Mouse (Mus musculus) G1E (cell line): ENCODE measurements around the gene Napepld. TPM values are rescaled to one million over a fixed set of nuclear protein-coding genes. Genes with fewer than 3 reads are reported as not detected.

ENCODE experiments used
- ATAC-seq: 2 replicates; pipeline ENCODE4 v1.8.0; 2016; ENCODE audit warnings: mild to moderate bottlenecking; ENCODE audit not compliant: insufficient number of reproducible peaks, poor library complexity, low FRiP score, severe bottlenecking; ENCODE audit errors: extremely low read depth
- DNase-seq: peaks from one replicate; pipeline ENCODE4 v3.0.0; 2012; ENCODE audit warnings: low spot score
- H3K27me3 ChIP-seq: 2 replicates; pipeline ENCODE4 v1.6.1; 2012; ENCODE audit warnings: mild to moderate bottlenecking, low read length, inconsistent platforms; ENCODE audit not compliant: insufficient read depth
- H3K36me3 ChIP-seq: replicated peaks from 2 replicates; pipeline ENCODE3; 2012; ENCODE audit warnings: mild to moderate bottlenecking, inconsistent platforms
- H3K4me1 ChIP-seq: 2 replicates; pipeline ENCODE4 v1.6.1; 2012; ENCODE audit warnings: low read depth, low read length, inconsistent platforms, mixed read lengths; ENCODE audit not compliant: insufficient read depth
- H3K4me3 ChIP-seq: 2 replicates; pipeline ENCODE4 v1.5.1; 2012; ENCODE audit warnings: low read depth, mild to moderate bottlenecking, inconsistent platforms, low read length, moderate library complexity, mixed read lengths
- H3K9me3 ChIP-seq: replicated peaks from 2 replicates; pipeline ENCODE4 v1.6.1; 2012; ENCODE audit warnings: inconsistent platforms
- CTCF ChIP-seq: IDR thresholded peaks from 2 replicates; pipeline ENCODE4 v1.5.1; 2012; ENCODE audit warnings: low read depth, low read length, inconsistent platforms, mixed read lengths
- GATA1 ChIP-seq: IDR thresholded peaks from 2 replicates; pipeline ENCODE4 v1.6.1; 2012; ENCODE audit warnings: borderline replicate concordance, low read length, inconsistent platforms, mixed read lengths
- GATA2 ChIP-seq: IDR thresholded peaks from 2 replicates; pipeline ENCODE4 v1.6.1; 2012; ENCODE audit warnings: low read depth, low read length, inconsistent platforms, borderline replicate concordance
- POLR2AphosphoS5 ChIP-seq: IDR thresholded peaks from 2 replicates; pipeline ENCODE4 v1.6.1; 2012; ENCODE audit warnings: low read depth, low read length, inconsistent platforms; ENCODE audit not compliant: insufficient replicate concordance
- TAL1 ChIP-seq: conservative IDR thresholded peaks from 2 replicates; pipeline ENCODE4 v1.6.1; 2012; ENCODE audit warnings: low read depth, low read length, inconsistent platforms, mixed read lengths
- polyA plus RNA-seq: library from polyadenylated mRNA; stranded (reverse); fragments of >175 nt; gene quantifications from 2 replicates; pipeline ENCODE4 v1.2.3, GENCODE M21; 2012
- total RNA-seq, 2 experiments: library from RNA; stranded (forward) in 1 of 2; stranded (reverse) in 1 of 2; fragments of 200-1000 nt in 1 of 2; fragments of >200 nt in 1 of 2; fragmentation: Nextera tagmentation in 1 of 2; gene quantifications; 2 replicates each; pipeline ENCODE4 v1.2.3; 2014 to 2017

The Napepld gene
- 16.1 and 17.2 TPM in 2 replicates for total RNA-seq (2014; fragmentation: Nextera tagmentation)
- 3.5 and 3.6 TPM in 2 replicates for total RNA-seq (2017)
- polyA plus RNA-seq, result 1.1 and 1.4 TPM in 2 replicates

GRCm38 (mm10) chr5:21701351-21702008, at the start of gene Napepld:
TSS of gene Napepld (minus strand) at chr5:21701396.
- Histone ChIP-seq H3K36me3 (no peaks in the 10 kb centered on the region), H3K4me3 (peak within 1 kb of the TSS; percentile 80), H3K27me3 (no peaks in the 10 kb centered on the region), H3K9me3 (no peaks in the 10 kb centered on the region), H3K4me1 (peaks cover 22% of the 10 kb centered on the region)
- TF ChIP-seq CTCF (no peak), TAL1 (no peak), GATA1 (no peak), POLR2AphosphoS5 (no peak), GATA2 (no peak)
- ATAC-seq (peak; percentile 82), DNase-seq (peak; percentile 81)

GRCm38 (mm10) chr5:21745966-21746365, 44.8 kb upstream of the Napepld start:
- no peaks in the 10 kb centered on the region for H3K27me3 ChIP-seq
- DNase-seq, result no peak
- H3K36me3 ChIP-seq, result peaks cover 84% of the 10 kb centered on the region
- H3K4me1 ChIP-seq, result no peaks in the 10 kb centered on the region
- no peak overlapping the region for H3K4me3 ChIP-seq
- TF ChIP-seq GATA2, result no peak
- no peak for TF ChIP-seq TAL1
- no peak for TF ChIP-seq GATA1
- TF ChIP-seq CTCF, result no peak
- TF ChIP-seq POLR2AphosphoS5, result no peak
- no peak for ATAC-seq
- H3K9me3 ChIP-seq, result no peaks in the 10 kb centered on the region

- ATAC-seq, result no peak
- no peak for TF ChIP-seq GATA2
- no peak for TF ChIP-seq TAL1
- Histone ChIP-seq H3K27me3 (no peaks in the 10 kb centered on the region), H3K4me3 (no peak overlapping the region), H3K4me1 (no peaks in the 10 kb centered on the region), H3K36me3 (peaks cover 94% of the 10 kb centered on the region), H3K9me3 (no peaks in the 10 kb centered on the region)
- no peak for DNase-seq
Observed at GRCm38 (mm10) chr5:21744651-21745050, 43.5 kb upstream of the Napepld start.

- TF ChIP-seq POLR2AphosphoS5 (no peak), GATA1 (no peak), GATA2 (no peak), CTCF (no peak), TAL1 (no peak)
- DNase-seq (no peak), ATAC-seq (no peak)
- peaks cover 97% of the 10 kb centered on the region for H3K36me3 ChIP-seq
- no peaks in the 10 kb centered on the region for H3K9me3 ChIP-seq
- no peak overlapping the region for H3K4me3 ChIP-seq
- H3K27me3 ChIP-seq, result no peaks in the 10 kb centered on the region
- peaks cover 2% of the 10 kb centered on the region; the same call in 1 of the 2 replicates for H3K4me1 ChIP-seq
Observed at GRCm38 (mm10) chr5:21743606-21744005, 42.4 kb upstream of the Napepld start.

GRCm38 (mm10) chr5:21739881-21740280, 38.7 kb upstream of the Napepld start:
- Histone ChIP-seq H3K27me3 (no peaks in the 10 kb centered on the region), H3K36me3 (peaks cover 64% of the 10 kb centered on the region), H3K4me1 (peaks cover 20% of the 10 kb centered on the region), H3K9me3 (no peaks in the 10 kb centered on the region), H3K4me3 (no peak overlapping the region)
- ATAC-seq (no peak), DNase-seq (no peak)
- TF ChIP-seq GATA2 (no peak), TAL1 (no peak), POLR2AphosphoS5 (no peak), CTCF (no peak)

- DNase-seq (no peak), ATAC-seq (no peak)
- Histone ChIP-seq H3K4me1 (peaks cover 20% of the 10 kb centered on the region), H3K27me3 (no peaks in the 10 kb centered on the region), H3K36me3 (peaks cover 56% of the 10 kb centered on the region), H3K4me3 (no peak overlapping the region), H3K9me3 (no peaks in the 10 kb centered on the region)
- TF ChIP-seq TAL1 (no peak), POLR2AphosphoS5 (no peak), CTCF (no peak)
Observed at GRCm38 (mm10) chr5:21739120-21739519, 37.9 kb upstream of the Napepld start.

- TF ChIP-seq GATA2 (no peak), CTCF (no peak), TAL1 (no peak), POLR2AphosphoS5 (no peak), GATA1 (no peak)
- DNase-seq, result no peak
- ATAC-seq, result no peak
- peak overlapping the region; percentile 84 for H3K4me3 ChIP-seq
- H3K9me3 ChIP-seq, result no peaks in the 10 kb centered on the region
- peaks cover 41% of the 10 kb centered on the region for H3K36me3 ChIP-seq
- H3K27me3 ChIP-seq, result 0 out of 2 replicates have a peak, but pooled peaks cover 3% of the 10 kb centered on the region
- peaks cover 20% of the 10 kb centered on the region for H3K4me1 ChIP-seq
Observed at GRCm38 (mm10) chr5:21737620-21738019, 36.4 kb upstream of the Napepld start.
